Mouse (Mus musculus) intestine, postnatal 0 days (tissue): Measurements from ENCODE around the gene Fdxr. TPM values are rescaled to one million over a fixed set of nuclear protein-coding genes. Genes with fewer than 3 reads are reported as not detected.
A peak's percentile ranks its signal among the peaks of the same experiment; 100 is the strongest.

Experiments used
- ATAC-seq: fragments of 200-750 bp; cut with Nextera tagmentation; 2 replicates; pipeline ENCODE4 v1.8.0; 2017; ENCODE audit warnings: mild to moderate bottlenecking, moderate TSS enrichment, moderate library complexity
- H3K27ac ChIP-seq: fragments of 300-500 bp; sonication (generic); 2 replicates; pipeline ENCODE4 v1.5.1; 2014; ENCODE audit warnings: mild to moderate bottlenecking, low read depth, low read length, moderate library complexity
- H3K27me3 ChIP-seq: fragments of 300-500 bp; sonication (generic); replicated peaks from 2 replicates; pipeline ENCODE4 v1.6.1; 2014; ENCODE audit warnings: low read length, mixed read lengths; ENCODE audit not compliant: control insufficient read depth, insufficient read depth
- H3K36me3 ChIP-seq: fragments of 300-500 bp; sonication (generic); 2 replicates; pipeline ENCODE4 v1.6.1; 2014; ENCODE audit warnings: mild to moderate bottlenecking, moderate library complexity; ENCODE audit not compliant: control insufficient read depth, insufficient read depth
- H3K4me1 ChIP-seq: fragments of 300-500 bp; sonication (generic); replicated peaks from 2 replicates; pipeline ENCODE4 v1.6.1; 2014; ENCODE audit warnings: antibody characterized with exemption, low read length, mixed read lengths; ENCODE audit not compliant: control insufficient read depth, insufficient read depth
- H3K4me2 ChIP-seq: fragments of 300-500 bp; sonication (generic); replicated peaks from 2 replicates; pipeline ENCODE4 v1.6.1; 2014; ENCODE audit warnings: low read depth, mild to moderate bottlenecking, moderate library complexity
- H3K4me3 ChIP-seq: fragments of 300-500 bp; sonication (generic); 2 replicates; pipeline ENCODE4 v1.5.1; 2014; ENCODE audit warnings: low read depth, low read length
- H3K9ac ChIP-seq: fragments of 300-500 bp; sonication (generic); 2 replicates; pipeline ENCODE4 v1.6.1; 2014; ENCODE audit warnings: mild to moderate bottlenecking, low read depth, low read length
- H3K9me3 ChIP-seq: fragments of 300-500 bp; sonication (generic); 2 replicates; pipeline ENCODE4 v1.6.1; 2016; ENCODE audit warnings: mixed run types; ENCODE audit not compliant: control insufficient read depth
- CTCF ChIP-seq: sonication (generic); IDR thresholded peaks from 2 replicates; pipeline ENCODE4 v1.5.1; 2016; ENCODE audit warnings: low read depth, mild to moderate bottlenecking, control low read depth, antibody characterized with exemption, moderate library complexity
- WGBS: fragments of 180-500 bp; shearing (Covaris S2); extraction: QIAGEN DNeasy Blood & Tissue Kit; methylation state at CpG from one replicate; pipeline ENCODE4 v1.1.7; 2014; 5-methylcytosine and 5-hydroxymethylcytosine counted together
- polyA plus RNA-seq: library from polyadenylated mRNA; unstranded; fragments of >200 nt; fragmentation: Nextera tagmentation; extraction: Ambion mirVana; gene quantifications from 2 replicates; pipeline ENCODE4 v1.2.1, GENCODE M21; 2015

Fdxr gene
- polyA plus RNA-seq, 1 experiment from 2014 or later, result 8.0 TPM

DNA sequence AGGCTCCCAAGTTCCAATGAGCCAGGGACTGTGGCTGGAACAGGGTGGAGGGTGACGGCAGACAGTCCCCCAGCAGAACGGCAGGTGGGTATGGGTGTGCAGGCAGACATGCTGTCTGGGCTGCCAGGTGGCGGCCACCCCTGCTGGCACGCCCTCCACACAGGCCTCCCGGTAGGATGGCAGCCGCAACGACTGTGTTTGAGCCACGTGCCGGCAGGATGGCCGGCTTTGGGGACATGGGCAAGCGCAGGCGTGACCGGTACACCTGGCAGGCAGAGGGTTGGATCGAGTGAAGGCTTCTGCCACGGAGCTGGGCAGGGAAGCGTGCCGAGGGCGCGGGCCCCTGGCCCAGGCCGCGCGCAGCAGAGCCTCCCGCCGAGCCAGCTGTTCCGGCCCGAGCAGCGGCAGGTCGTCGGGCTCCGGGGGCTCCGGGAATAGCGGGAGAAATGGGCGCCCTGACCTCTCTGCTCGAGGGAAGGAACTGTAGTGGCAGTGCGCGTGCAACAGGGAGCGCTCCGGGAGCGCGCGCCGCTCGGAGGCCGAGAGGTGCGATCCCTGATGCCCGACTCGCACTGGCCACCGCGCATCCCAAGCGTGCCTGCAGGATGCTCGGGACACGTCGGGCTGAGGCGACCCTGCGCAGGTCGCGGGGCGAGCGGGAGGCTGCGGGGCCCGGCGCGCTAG lies 27.0 kb downstream of the Fdxr start:
- 2% methylated on average over 59 of the region's 63 CpGs for WGBS
- H3K4me3 ChIP-seq, result peak overlapping the region; percentile 33
- no peaks in the 10 kb centered on the region for H3K9me3 ChIP-seq
- H3K27ac ChIP-seq, result no peak overlapping the region
- H3K4me1 ChIP-seq, result 0 out of 2 replicates have a peak, but pooled peaks cover 3% of the 10 kb centered on the region
- 0 out of 2 replicates have a peak, but pooled peaks have one; percentile 15 for ATAC-seq
- peak overlapping the region; percentile 67 for H3K4me2 ChIP-seq
- TF ChIP-seq CTCF, result peak; percentile 55
- H3K9ac ChIP-seq, result no peak overlapping the region
- peaks cover 8% of the 10 kb centered on the region; the same call in 1 of the 2 replicates for H3K36me3 ChIP-seq
- peaks cover 56% of the 10 kb centered on the region for H3K27me3 ChIP-seq

DNA sequence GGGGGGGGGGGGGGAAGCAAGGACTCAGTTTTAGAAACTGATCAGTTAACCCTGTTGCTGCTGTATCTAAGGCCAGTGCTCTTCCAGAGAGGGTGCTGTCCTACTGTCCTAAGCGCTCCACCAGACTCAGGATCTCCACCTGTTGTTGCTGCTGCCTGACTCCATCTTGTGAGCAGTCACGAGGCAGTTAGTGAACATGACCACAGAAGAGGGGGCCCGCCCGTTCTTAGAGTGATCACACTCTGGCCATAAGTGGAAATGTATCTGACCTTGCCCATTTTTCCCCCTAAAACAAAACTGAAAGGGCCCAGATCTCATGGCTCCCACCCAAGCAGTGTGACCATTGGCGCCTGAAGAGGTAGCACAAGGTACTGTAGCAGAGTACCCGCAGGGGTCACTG lies 28.9 kb downstream of the Fdxr start:
- Histone ChIP-seq H3K4me2 (no peak overlapping the region), H3K9me3 (no peaks in the 10 kb centered on the region), H3K27ac (no peak overlapping the region), H3K4me3 (no peak overlapping the region), H3K27me3 (peaks cover 55% of the 10 kb centered on the region), H3K4me1 (0 out of 2 replicates have a peak, but pooled peaks cover 3% of the 10 kb centered on the region), H3K36me3 (peaks cover 24% of the 10 kb centered on the region; the same call in 1 of the 2 replicates), H3K9ac (no peak overlapping the region)
- TF ChIP-seq CTCF, result no peak
- 73% methylated on average over 6 of the region's 6 CpGs for WGBS
- no peak for ATAC-seq

DNA sequence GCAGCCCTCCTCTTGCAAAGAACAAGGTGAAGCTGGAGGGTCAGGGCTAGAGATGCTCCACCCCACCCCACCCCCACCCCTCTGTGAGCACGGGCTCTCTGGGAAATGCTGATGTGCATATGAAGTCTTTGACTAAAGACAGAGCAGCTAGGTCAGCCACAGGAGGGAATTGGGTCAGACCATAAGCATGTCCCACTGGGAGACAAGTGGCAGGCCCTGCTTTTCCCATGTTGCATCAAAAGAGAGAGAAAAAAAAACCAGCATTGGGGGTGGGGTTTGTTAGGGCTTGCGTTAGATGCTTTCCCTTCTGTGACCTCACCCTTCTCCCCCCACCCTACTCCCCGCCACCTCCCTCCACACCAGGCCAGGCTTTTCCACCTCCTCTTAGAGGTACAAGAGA lies 29.6 kb downstream of the Fdxr start:
- Histone ChIP-seq H3K27me3 (peaks cover 48% of the 10 kb centered on the region), H3K4me1 (0 out of 2 replicates have a peak, but pooled peaks cover 3% of the 10 kb centered on the region), H3K27ac (no peak overlapping the region), H3K9me3 (no peaks in the 10 kb centered on the region), H3K36me3 (peaks cover 24% of the 10 kb centered on the region; the same call in 1 of the 2 replicates), H3K4me2 (no peak overlapping the region), H3K9ac (no peak overlapping the region), H3K4me3 (no peak overlapping the region)
- WGBS, result 24% methylated on average over 3 of the region's 3 CpGs
- ATAC-seq, result no peak
- TF ChIP-seq CTCF, result no peak

DNA sequence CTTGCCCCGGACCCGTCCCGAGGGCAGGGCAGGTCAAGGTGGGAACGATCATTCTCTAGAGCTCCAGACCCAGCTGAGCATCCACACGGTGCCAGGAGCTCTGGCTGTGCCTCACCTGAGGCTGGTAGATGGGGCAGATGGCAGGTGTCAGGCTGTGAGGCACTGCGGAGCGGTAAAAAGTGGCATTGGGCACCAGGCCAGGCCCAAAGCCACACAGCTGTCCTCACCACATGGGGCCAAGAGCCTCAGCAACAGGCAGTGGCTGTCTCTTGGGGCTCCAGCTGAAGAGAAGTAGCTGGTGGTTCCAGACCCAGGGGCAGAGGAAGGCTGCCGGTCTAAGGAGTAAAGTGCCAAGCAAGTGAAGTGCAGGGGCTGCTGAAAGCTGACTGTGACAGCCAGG lies 30.5 kb downstream of the Fdxr start:
- H3K4me1 ChIP-seq, result 0 out of 2 replicates have a peak, but pooled peaks cover 3% of the 10 kb centered on the region
- H3K4me2 ChIP-seq, result no peak overlapping the region
- TF ChIP-seq CTCF, result no peak
- no peak overlapping the region for H3K9ac ChIP-seq
- H3K36me3 ChIP-seq, result peaks cover 24% of the 10 kb centered on the region; the same call in 1 of the 2 replicates
- no peak overlapping the region for H3K4me3 ChIP-seq
- 76% methylated on average over 8 of the region's 8 CpGs for WGBS
- H3K27ac ChIP-seq, result no peak overlapping the region
- ATAC-seq, result no peak
- no peaks in the 10 kb centered on the region for H3K9me3 ChIP-seq
- H3K27me3 ChIP-seq, result peaks cover 41% of the 10 kb centered on the region

DNA sequence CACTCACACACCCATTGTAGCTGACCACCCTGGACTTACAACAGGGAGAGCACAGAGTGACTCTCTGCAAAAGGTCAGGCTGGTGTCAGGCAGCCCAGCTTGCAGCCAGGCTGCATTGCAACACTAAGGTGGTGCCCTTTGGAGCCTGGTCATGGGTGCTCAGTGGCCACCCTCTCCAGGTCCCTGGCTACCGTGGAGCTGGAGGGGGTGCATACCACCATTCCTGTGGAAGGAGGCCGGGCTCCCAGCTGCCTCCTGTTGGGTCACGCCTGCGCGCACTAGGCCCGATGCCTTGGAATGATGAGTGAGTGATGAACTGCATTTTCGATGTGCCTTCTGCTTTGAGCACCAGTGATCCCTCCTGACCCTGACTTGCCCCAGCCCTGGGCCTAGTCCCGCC lies 32.0 kb downstream of the Fdxr start:
- Histone ChIP-seq H3K4me1 (0 out of 2 replicates have a peak, but pooled peaks cover 2% of the 10 kb centered on the region), H3K36me3 (peaks cover 30% of the 10 kb centered on the region; the same call in 1 of the 2 replicates), H3K4me2 (no peak overlapping the region), H3K4me3 (no peak overlapping the region), H3K27ac (no peak overlapping the region), H3K27me3 (peaks cover 27% of the 10 kb centered on the region), H3K9me3 (no peaks in the 10 kb centered on the region), H3K9ac (no peak overlapping the region)
- ATAC-seq, result no peak
- TF ChIP-seq CTCF, result no peak
- 96% methylated on average over 8 of the region's 8 CpGs for WGBS

DNA sequence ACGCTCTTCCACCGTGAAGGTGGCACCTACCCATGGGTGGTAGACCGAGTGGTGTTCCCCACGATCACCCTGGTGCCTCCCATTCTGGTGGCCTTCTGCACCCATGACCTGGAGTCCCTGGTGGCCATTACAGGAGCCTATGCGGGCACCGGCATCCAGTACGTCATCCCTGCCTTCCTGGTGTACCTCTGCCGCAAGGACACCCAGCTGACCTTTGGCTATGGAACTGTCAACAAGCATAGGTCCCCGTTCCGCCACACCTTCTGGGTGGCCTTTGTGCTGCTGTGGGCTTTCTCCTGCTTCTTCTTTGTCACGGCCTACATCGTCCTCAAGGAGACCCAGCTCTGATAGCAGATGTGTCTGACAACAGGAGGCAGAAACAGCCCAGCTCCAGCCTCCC lies 33.1 kb downstream of the Fdxr start:
- ATAC-seq, result no peak

More for the DNA sequence above, 33.1 kb downstream of the Fdxr start:
- H3K9ac ChIP-seq, result no peak overlapping the region
- H3K9me3 ChIP-seq, result no peaks in the 10 kb centered on the region
- no peak overlapping the region for H3K27ac ChIP-seq
- H3K36me3 ChIP-seq, result peaks cover 30% of the 10 kb centered on the region; the same call in 1 of the 2 replicates
- H3K4me3 ChIP-seq, result no peak overlapping the region
- no peak overlapping the region for H3K4me2 ChIP-seq
- H3K4me1 ChIP-seq, result no peaks in the 10 kb centered on the region
- TF ChIP-seq CTCF, result no peak
- 89% methylated on average over 12 of the region's 12 CpGs for WGBS
- peaks cover 16% of the 10 kb centered on the region for H3K27me3 ChIP-seq
